Mouse (Mus musculus): ENCODE results near the gene Sh3d21.
A peak's percentile ranks its signal among the peaks of the same experiment; 100 is the strongest.

The Sh3d21 gene

DNA sequence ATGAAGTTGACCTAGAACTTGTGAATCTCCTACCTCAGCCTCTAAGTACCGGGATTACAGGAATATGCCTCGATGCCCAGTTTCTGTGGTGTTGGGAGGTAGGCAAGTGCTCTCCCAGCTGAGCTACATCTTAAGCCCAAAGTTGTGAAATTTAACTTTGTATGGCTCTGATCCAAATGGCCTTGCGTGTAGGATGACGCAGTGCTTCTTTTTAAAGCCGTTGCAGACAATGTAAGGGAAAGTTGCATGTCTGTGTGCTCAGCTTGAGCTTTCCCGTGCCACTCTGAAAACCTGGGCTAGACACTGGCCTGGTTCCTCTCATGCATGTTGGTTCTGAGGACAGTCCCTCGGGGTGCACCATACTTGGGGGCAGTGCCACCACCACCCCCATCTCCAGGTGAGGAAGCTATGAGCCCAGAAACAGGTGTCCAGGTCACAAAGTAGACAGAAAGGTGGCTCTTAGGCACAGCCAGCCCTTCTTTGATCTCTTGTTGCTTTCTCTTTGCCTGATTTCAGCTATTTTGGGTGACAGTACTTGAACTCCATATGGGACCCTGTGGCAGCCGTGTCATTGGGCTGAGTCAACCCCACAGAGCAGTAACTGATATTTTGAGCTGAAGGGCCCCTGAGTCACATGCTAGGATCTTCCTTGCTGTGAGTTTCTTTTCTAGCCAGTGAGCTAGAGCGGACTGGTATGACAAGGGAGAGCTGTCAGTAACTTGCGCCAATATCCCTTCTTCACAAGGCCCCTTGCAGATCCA, 53.5 kb downstream of the Sh3d21 start:
- DNase-seq (ENCODE audit: low spot score in 2 of 2): no peak

DNA sequence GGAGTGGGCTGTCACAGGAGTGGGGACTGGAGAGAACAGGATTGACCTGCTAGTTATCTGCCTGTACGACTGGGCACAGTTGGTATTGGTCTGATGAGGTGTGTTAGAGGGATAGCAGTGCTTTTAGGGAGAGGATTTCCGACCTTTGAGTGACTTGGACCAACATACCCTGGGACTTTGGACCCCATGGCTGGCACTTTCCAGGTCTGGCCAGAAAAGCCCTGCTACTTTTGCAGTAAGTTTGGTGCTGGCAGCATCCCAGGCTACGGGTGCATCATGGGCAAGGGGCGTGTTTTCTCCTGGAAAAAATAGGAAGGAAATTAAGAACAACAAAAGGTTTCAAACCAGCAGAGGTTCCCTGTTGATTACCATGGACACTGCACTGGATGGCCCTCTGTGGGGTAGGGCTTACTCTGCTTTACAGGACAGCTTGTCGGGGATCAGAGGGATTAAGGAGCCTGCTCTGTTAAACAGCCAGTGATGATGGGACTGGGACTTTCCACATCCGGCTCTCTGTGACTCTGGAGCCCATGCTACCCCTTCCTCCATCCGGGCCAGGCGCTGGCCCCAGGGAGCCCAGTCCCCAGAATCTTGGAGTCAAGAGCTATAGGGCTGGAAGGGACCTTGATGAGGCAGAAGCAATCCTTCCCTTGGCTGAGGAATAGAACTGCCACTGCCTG, 55.1 kb downstream of the Sh3d21 start:
- no peak for DNase-seq (ENCODE audit: low spot score in 2 of 2)

DNA sequence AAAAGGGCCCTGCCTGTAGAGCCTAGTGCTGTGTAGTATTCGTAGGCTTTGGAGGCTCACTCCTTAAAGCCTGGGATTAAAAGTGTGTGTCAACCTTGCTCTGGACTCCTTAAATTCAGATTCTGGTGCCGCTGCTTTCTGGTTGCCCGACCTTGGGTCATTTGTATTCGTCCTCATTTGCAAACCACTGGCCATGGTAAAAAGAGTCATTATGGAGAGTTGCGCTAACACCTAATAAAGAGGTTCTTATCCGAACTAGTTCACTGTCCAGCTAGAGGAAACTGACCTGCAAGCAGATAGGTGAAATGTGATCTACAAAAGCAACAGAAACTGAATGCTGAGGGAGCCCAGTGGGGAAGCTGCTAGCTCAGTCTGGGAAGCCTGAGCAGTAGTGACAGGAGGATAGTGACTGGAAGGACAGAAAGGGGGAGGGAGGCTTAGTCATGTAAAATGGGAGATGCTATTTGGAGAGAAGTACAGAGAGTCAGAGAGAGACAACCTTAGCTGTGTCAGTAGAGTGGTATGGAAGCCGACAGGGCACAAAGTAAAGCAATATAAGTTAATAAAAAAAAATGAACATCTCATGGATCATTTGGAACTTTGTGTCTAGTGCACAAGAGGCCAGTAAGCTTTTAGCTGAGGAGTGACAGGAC, 58.0 kb downstream of the Sh3d21 start:
- no peak for DNase-seq (ENCODE audit: low spot score in 2 of 2)

DNA sequence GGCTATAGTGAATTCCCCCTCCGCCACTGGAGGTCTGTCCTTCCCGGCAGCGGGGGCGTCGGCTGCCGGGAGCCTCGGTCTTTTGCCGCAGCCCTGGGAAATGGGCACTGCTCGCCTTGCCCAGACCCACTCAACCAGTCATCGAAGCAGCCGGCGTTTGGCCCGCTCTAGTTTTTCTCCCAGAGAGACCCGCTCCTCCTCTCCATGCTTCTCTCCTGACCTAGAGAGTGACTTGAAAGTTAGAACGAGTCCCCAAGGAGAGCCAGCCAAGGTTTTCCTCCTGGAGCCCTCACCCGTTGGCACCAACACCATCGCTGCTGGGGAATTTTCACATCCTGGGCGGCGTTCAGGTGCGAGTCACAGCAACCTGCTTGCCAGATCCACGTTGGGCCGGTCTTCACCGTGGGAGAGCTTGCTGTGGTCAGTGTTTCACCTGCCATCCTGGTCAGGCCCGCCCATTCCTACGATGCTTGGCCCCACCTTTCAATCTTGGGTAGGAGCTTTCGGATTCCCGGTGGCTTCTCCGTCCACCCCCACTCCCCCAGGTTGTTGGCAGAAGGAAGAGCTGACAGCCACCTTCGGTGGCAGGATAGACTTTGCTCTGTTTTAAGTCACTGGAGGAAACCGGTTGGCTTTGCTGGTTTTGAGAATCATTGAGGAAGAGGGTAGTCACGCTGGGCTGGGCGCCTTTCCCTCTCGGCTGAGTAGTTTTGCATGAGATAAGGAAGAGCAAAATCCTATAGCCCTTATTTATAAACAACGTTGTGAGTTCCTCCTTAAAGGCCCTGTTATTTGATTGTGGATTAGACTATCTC, 58.8 kb downstream of the Sh3d21 start:
- DNase-seq (ENCODE audit: low spot score in 2 of 2): peak; percentile 23 to 39

DNA sequence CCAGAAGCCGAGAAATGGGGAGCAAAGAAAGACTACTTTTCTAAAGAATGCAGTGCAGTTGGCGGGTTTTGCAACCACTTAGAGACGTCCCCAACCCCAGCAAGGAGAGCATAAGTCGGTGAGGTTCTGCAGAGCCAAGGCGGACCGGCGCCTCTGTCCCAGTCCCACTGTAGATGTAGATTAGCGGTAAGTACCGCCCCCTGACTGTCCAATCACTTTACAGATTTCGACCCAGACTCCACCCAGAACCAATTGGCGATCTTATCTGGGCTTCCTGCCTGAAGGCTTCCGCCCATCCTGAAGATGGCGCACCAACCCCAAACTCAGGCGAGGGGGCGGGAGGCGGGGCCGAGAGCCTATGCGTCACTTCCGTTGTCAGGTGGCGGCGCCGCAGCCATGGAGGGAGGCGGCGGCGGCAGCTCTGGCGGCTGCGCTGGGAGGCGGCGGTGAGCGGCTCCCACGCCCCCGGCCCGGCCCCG, 59.7 kb downstream of the Sh3d21 start, which contains the start of gene Stk40:
TSS of gene Stk40 (plus strand) at position 368 of the 479 bp plus-strand sequence.
- DNase-seq (ENCODE audit: low spot score in 2 of 2): peak; percentile 94 to 97

DNA sequence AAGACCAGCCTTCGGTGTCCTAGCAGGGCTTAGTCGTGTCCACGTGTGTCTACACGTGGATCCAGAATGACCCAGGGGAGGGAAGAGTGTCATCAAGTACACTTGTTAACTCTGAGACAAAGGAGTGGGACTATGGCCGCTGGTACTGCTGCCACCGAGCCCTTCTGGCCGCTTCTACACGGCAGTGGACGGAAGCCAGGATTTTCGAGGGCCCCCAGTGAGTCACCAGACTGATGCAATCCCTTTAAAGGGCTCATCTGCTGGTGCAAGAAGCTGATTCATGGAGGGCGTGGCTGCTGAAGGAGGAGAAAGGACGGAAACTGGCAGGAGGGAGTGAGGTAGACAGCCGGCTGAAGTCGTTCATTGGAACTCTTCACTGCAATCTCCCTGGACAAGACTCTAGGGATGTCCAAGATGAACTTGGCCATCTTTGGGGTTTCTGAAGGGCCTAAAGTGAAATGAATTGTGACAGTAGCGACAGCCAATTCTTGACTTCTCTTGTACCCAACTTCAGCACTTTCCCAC, 60.2 kb downstream of the Sh3d21 start:
- DNase-seq (ENCODE audit: low spot score in 2 of 2): peak; percentile 48 to 57

DNA sequence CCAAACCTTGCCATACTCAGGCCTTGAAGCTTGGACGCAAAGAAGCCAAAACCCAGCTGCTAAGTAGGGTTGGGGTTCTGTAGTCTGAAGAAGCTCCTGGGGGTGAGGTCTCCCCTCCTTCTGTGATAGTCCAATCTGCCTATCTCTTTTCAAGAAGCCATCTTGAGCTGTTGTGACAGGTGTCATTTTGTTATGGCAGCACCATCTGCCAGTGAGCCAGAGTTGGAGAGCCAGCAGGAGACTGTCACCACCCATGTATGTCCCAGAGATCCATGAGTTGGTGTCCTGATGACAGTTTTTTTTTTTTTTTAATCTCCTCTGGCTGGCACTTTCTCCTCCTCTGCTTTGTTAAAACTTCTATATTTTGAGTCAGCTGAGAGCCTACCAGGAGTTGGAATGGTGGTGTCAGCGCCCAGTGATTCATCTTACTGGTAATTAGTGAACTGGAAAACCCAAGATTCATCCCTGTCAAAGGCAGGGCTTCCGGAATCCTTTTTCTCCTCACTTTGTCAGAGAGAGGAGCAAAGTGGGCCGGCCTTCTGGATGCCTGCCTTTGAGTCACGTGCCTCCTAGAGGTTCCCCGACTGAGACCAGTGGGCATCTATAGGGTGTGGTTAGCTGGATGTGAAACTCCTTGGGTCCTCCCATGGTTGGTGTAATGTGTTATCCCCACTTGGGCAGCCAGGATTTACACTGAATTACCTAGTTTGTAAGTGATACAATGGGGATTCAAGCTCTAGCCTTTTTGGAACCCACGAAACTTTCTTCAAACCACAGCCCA, 61.0 kb downstream of the Sh3d21 start:
- DNase-seq (ENCODE audit: low spot score in 2 of 2): no peak

DNA sequence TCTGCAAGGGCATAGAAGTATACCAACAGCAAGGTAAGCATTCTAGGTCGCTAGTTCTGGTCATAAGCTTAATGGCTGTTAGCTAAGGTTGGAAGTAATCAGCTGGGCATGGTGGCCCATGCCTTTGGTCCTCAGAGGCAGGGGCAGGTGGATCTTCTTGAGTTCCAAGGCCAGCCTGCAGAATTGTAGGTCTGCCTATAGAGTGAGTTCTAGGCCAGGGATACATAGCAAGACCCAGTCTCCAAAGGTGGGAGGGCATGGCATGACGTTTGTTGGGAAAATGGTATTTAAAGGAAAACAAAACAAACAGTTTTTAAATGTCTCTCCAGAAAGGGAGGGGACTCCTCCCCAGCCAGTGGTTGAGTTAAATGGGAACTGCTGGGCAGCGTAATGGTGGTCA, 62.5 kb downstream of the Sh3d21 start:
- DNase-seq (ENCODE audit: low spot score in 2 of 2): no peak

Measured in thymus, postnatal 10 days (tissue).